Mouse (Mus musculus): ENCODE measurements around the gene Mid1.

- TF ChIP-seq GATA1 (IDR thresholded peaks at IDR 0.05; ENCODE audit: borderline replicate concordance, low read length) = no peak
- TF ChIP-seq FLI1 (IDR thresholded peaks at IDR 0.05; ENCODE audit: low read length) = no peak
Measured at GRCm38 (mm10) chrX:169735387-169735969, 50.5 kb downstream of the Mid1 start.
